Mouse (Mus musculus) neural tube, embryonic 11.5 days (tissue): ENCODE data around the gene Ggt5. TPM values are rescaled to one million over a fixed set of nuclear protein-coding genes. Genes with fewer than 3 reads are reported as not detected.

ENCODE experiments used
- ATAC-seq: fragments of 200-750 bp; cut with Nextera tagmentation; 2 replicates; pipeline ENCODE4 v1.8.0; 2017; ENCODE audit warnings: moderate number of reproducible peaks, mild to moderate bottlenecking, moderate TSS enrichment, moderate library complexity; ENCODE audit not compliant: insufficient read depth, low FRiP score, low TSS enrichment
- DNase-seq: peaks from one replicate; pipeline ENCODE4 v3.0.0-alpha.2; 2015; ENCODE audit warnings: low spot score
- H3K27ac ChIP-seq: fragments of 300-500 bp; sonication (generic); 2 replicates; pipeline ENCODE4 v1.5.1; 2014; ENCODE audit warnings: low read depth, mild to moderate bottlenecking, low read length
- H3K27me3 ChIP-seq: fragments of 300-500 bp; sonication (generic); 2 replicates; pipeline ENCODE4 v1.6.1; 2014; ENCODE audit warnings: mild to moderate bottlenecking, low read length, mixed read lengths; ENCODE audit not compliant: control insufficient read depth, insufficient read depth
- H3K36me3 ChIP-seq: fragments of 300-500 bp; sonication (generic); 2 replicates; pipeline ENCODE4 v1.6.1; 2014; ENCODE audit warnings: mild to moderate bottlenecking, low read length, moderate library complexity, mixed read lengths; ENCODE audit not compliant: control insufficient read depth, insufficient read depth
- H3K4me1 ChIP-seq: fragments of 300-500 bp; sonication (generic); 2 replicates; pipeline ENCODE4 v1.6.1; 2014; ENCODE audit warnings: low read length, mixed read lengths; ENCODE audit not compliant: control insufficient read depth, insufficient read depth
- H3K4me2 ChIP-seq: fragments of 300-500 bp; sonication (generic); 2 replicates; pipeline ENCODE4 v1.6.1; 2014; ENCODE audit warnings: low read depth, mild to moderate bottlenecking, moderate library complexity
- H3K4me3 ChIP-seq: fragments of 300-500 bp; sonication (generic); 2 replicates; pipeline ENCODE4 v1.5.1; 2014; ENCODE audit warnings: low read depth, low read length
- H3K9ac ChIP-seq: fragments of 300-500 bp; sonication (generic); 2 replicates; pipeline ENCODE4 v1.6.1; 2014; ENCODE audit warnings: mild to moderate bottlenecking, low read length
- H3K9me3 ChIP-seq: fragments of 300-500 bp; sonication (generic); 2 replicates; pipeline ENCODE4 v1.6.1; 2016; ENCODE audit warnings: low read length; ENCODE audit not compliant: control insufficient read depth
- WGBS: fragments of 180-500 bp; shearing (Covaris S2); extraction: QIAGEN DNeasy Blood & Tissue Kit; methylation state at CpG from one replicate; pipeline ENCODE4 v1.1.7; 2014; 5-methylcytosine and 5-hydroxymethylcytosine counted together
- polyA plus RNA-seq: library from polyadenylated mRNA; unstranded; fragments of >200 nt; fragmentation: Nextera tagmentation; extraction: Ambion mirVana; gene quantifications from 2 replicates; pipeline ENCODE4 v1.2.1, GENCODE M21; 2014

Ggt5 gene
- polyA plus RNA-seq, 1 experiment from 2014 or later: 0.45 TPM

- ATAC-seq (no peak), DNase-seq (no peak)
- H3K4me2 ChIP-seq: no peak overlapping the region
- no peaks in the 10 kb centered on the region for H3K9me3 ChIP-seq
- WGBS: 71% methylated on average over 6 of the region's 6 CpGs
- H3K27me3 ChIP-seq: no peaks in the 10 kb centered on the region
- H3K27ac ChIP-seq: no peak overlapping the region
- no peaks in the 10 kb centered on the region for H3K36me3 ChIP-seq
- H3K4me1 ChIP-seq: no peaks in the 10 kb centered on the region
- no peak overlapping the region for H3K4me3 ChIP-seq
- H3K9ac ChIP-seq: no peak overlapping the region
Measured at GRCm38 (mm10) chr10:75625920-75626319, 36.8 kb downstream of the Ggt5 start.

GRCm38 (mm10) chr10:75626991-75627390 lies 37.9 kb downstream of the Ggt5 start:
- Histone ChIP-seq H3K4me3 (no peak overlapping the region), H3K27ac (no peak overlapping the region), H3K4me1 (no peaks in the 10 kb centered on the region), H3K36me3 (no peaks in the 10 kb centered on the region), H3K9ac (no peak overlapping the region), H3K27me3 (no peaks in the 10 kb centered on the region), H3K4me2 (no peak overlapping the region), H3K9me3 (no peaks in the 10 kb centered on the region)
- 70% methylated on average over 3 of the region's 3 CpGs for WGBS
- ATAC-seq: no peak
- DNase-seq: no peak

DNA sequence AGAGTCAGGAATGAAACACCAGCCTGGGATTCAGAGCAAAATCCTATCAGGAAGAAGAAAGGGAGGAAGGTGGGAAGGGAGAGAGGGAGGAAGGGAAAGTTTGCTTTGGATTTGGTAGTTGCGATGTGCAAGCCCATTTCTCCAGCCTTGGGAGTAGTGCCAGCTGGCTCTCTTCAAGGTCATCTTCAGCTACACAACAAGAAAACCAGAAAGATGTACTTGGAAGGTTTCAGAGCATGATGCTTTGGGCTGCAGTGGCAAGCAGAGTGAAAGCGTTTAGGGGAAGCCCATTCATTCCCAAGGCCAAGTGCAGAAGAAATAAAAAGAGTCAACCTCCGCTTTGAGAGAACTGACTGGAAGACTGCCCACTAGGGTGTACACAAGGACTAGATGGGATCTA lies 38.4 kb downstream of the Ggt5 start:
- no peak for DNase-seq
- no peak overlapping the region for H3K27ac ChIP-seq
- no peak overlapping the region for H3K9ac ChIP-seq
- no peak overlapping the region for H3K4me3 ChIP-seq
- WGBS: 90% methylated on average over 3 of the region's 3 CpGs
- H3K36me3 ChIP-seq: no peaks in the 10 kb centered on the region
- no peaks in the 10 kb centered on the region for H3K9me3 ChIP-seq
- H3K4me2 ChIP-seq: no peak overlapping the region
- no peaks in the 10 kb centered on the region for H3K27me3 ChIP-seq
- ATAC-seq: no peak
- no peaks in the 10 kb centered on the region for H3K4me1 ChIP-seq

- no peaks in the 10 kb centered on the region for H3K36me3 ChIP-seq
- no peaks in the 10 kb centered on the region for H3K27me3 ChIP-seq
- no peak overlapping the region for H3K27ac ChIP-seq
- no peak for ATAC-seq
- no peaks in the 10 kb centered on the region for H3K4me1 ChIP-seq
- 60% methylated on average over 5 of the region's 5 CpGs for WGBS
- no peak overlapping the region for H3K4me3 ChIP-seq
- no peak for DNase-seq
- no peak overlapping the region for H3K9ac ChIP-seq
- no peaks in the 10 kb centered on the region for H3K9me3 ChIP-seq
- no peak overlapping the region for H3K4me2 ChIP-seq
Measured at GRCm38 (mm10) chr10:75632633-75633032, 43.5 kb downstream of the Ggt5 start.

GRCm38 (mm10) chr10:75633048-75633447 lies 43.9 kb downstream of the Ggt5 start:
- WGBS: 79% methylated on average over 5 of the region's 5 CpGs
- no peaks in the 10 kb centered on the region for H3K4me1 ChIP-seq
- H3K27ac ChIP-seq: no peak overlapping the region
- H3K27me3 ChIP-seq: no peaks in the 10 kb centered on the region
- H3K4me2 ChIP-seq: no peak overlapping the region
- no peak overlapping the region for H3K9ac ChIP-seq
- no peaks in the 10 kb centered on the region for H3K9me3 ChIP-seq
- no peak for ATAC-seq
- no peak overlapping the region for H3K4me3 ChIP-seq
- no peak for DNase-seq
- no peaks in the 10 kb centered on the region for H3K36me3 ChIP-seq

DNA sequence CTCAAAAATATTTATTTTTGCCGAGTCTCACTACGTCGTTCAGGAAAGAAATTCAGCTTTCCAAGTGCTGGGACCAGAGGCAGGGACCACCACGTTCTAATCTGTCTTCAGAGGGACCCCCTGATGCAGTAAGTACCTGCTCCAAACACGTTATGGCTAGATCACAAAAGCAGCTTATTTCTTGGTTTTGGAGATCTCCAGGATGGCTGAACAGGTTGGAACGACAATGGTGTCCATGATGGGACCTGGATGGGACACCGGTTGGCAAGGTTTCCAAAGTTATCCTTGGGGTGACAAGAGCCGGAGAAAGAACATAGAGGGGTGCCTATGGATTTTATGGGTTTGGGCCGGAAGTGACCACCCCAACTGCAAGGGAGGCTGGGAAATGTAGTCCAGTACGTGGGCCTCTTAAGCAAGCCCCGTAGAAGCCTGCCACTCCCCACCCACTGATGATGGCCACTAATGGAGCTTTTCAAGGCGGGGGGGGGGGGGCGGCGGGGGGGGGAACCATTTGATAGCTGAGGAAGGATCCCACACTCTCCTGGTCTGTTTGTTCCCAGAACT lies 44.5 kb downstream of the Ggt5 start:
- Histone ChIP-seq H3K9me3 (no peaks in the 10 kb centered on the region), H3K4me2 (no peak overlapping the region), H3K36me3 (no peaks in the 10 kb centered on the region), H3K9ac (no peak overlapping the region), H3K27ac (no peak overlapping the region), H3K27me3 (no peaks in the 10 kb centered on the region), H3K4me1 (no peaks in the 10 kb centered on the region), H3K4me3 (no peak overlapping the region)
- no peak for DNase-seq
- WGBS: 80% methylated on average over 12 of the region's 14 CpGs
- ATAC-seq: no peak

DNA sequence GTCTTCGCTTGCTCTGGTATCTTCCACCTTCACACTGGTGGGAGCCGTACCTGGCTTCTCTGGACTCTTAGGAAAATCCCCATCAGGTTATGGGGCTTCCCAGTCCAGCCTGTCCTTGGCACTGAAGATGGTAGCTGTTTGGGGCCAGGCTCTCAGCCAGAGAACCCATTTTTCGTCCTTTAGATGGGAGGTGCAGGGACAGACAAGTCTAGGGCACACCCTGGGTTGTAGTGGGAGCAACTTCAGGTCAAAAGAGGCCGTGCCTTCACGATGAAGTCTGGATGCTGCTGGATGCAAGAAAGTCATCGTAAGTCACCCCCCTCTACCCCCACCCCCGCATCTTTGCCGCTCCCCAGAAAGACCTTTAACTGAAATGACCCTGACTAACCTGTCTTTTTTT lies 45.5 kb downstream of the Ggt5 start:
- H3K36me3 ChIP-seq: no peaks in the 10 kb centered on the region
- no peak overlapping the region for H3K9ac ChIP-seq
- no peaks in the 10 kb centered on the region for H3K4me1 ChIP-seq
- 95% methylated on average over 8 of the region's 8 CpGs for WGBS
- H3K4me3 ChIP-seq: no peak overlapping the region
- H3K4me2 ChIP-seq: no peak overlapping the region
- DNase-seq (no peak), ATAC-seq (no peak)
- H3K9me3 ChIP-seq: no peaks in the 10 kb centered on the region
- H3K27me3 ChIP-seq: no peaks in the 10 kb centered on the region
- H3K27ac ChIP-seq: no peak overlapping the region

DNA sequence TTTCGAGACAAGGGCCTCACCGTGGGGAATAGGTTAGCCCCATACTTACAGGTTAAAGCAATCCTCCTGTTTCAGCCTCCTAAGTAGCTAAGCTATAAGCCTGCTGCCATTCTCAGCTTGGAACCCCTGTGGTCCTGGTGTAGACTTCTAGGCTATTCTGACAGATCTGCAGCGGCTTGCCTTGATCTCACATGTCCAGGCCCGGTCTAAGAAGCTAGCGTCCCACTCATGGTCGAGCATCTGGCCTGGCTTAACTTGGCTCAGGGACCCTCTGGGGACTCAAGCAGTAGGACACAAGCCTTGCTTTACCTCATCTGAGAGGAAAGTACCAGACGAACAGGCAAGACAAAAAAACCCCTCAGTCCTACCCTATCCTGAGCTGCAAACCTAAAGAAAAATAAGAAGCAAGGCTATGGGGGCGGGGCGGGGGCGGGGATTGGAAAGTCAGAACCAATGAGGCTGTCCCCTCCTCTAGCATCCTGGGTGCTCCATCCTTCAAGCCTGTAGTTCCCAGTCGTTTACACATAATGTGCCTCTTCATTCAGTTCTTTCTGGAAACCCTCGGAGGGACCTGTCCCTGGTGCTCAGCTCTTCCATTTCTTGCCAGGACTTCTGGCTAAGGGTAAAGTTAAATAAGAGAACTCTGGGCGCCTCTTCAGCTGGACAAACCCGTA lies 46.0 kb downstream of the Ggt5 start:
- Histone ChIP-seq H3K9ac (no peak overlapping the region), H3K27ac (no peak overlapping the region), H3K27me3 (no peaks in the 10 kb centered on the region), H3K4me1 (no peaks in the 10 kb centered on the region), H3K9me3 (no peaks in the 10 kb centered on the region), H3K4me2 (no peak overlapping the region), H3K36me3 (no peaks in the 10 kb centered on the region), H3K4me3 (no peak overlapping the region)
- no peak for DNase-seq
- no peak for ATAC-seq
- WGBS: 67% methylated on average over 14 of the region's 14 CpGs

DNA sequence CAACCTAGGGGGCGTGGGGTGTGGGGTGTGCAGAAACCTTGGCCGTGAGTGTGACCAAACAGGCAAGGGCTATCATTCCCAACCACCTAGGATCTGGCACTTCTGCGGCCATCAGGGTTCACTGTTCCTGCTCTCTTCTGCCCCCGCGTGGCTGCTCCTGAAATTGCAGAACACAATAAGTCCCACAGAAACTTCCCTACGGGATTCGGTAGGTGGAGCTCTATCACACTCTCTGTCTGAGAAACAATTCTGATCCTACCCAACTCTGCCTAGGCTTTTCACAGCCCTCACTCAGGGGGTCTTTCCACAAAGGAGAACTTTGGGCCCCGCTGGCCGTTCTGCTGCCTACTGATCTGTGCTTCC lies 46.5 kb downstream of the Ggt5 start:
- Histone ChIP-seq H3K9me3 (no peaks in the 10 kb centered on the region), H3K9ac (no peak overlapping the region), H3K4me2 (no peak overlapping the region), H3K4me3 (no peak overlapping the region), H3K36me3 (no peaks in the 10 kb centered on the region), H3K4me1 (no peaks in the 10 kb centered on the region), H3K27me3 (no peaks in the 10 kb centered on the region), H3K27ac (no peak overlapping the region)
- 2% methylated on average over 9 of the region's 9 CpGs for WGBS
- ATAC-seq: no peak
- DNase-seq: peak; percentile 83
